Mouse (Mus musculus) lung, postnatal 36 days (tissue): ENCODE data around the gene Mtch2.
"Not testable (repeated sequence)": the region's sequence is repeated elsewhere in the genome, so short reads cannot be mapped to it uniquely, and the experiment has no call there.

Experiments used
- DNase-seq: peaks from one replicate; pipeline ENCODE4 v3.0.0; 2022; ENCODE audit warnings: mixed read lengths

The Mtch2 gene

DNA sequence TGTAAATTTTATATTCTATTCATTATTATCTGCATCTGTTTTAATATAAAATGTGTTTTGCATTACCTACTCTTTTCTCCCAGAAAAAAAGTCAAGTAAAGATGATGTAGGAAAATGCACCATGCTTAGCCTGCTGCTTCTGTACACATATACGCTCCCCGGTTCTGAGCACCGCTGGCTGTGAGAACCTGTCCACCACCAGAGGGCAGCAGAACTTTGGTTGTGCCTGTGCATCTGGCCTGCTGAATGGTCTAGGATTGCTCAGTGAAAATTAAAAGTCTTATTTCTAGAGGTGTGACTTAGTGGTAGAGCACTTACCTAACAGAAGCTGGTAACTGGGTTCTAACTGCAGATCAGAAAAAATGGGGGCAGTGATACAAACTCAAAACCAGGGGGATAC, 19.6 kb downstream of the Mtch2 start:
- DNase-seq = peak; percentile 92

DNA sequence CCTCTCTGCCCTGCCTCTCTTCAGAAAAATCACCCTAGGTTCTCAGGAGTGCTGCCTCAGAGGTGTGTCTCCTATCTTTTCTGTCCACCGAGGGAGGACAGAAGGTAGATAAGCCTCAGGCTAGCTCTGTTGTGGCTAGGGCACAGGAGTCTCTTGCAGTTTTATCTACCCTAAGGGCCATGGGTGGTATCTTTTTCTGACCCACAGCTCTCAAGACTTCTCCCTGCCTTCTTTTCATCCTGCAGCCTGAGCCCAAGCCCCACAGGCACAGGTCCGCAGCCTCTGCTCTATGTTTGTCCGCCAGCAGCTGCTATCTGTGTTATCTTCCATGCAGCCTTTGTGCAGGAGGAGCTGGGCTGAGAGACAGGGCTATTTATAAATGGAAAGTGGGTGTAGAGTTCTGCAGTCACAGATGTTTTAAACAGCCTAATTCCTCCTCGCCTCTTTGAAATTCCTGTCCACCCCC, 23.2 kb downstream of the Mtch2 start:
- peak; percentile 22 for DNase-seq

DNA sequence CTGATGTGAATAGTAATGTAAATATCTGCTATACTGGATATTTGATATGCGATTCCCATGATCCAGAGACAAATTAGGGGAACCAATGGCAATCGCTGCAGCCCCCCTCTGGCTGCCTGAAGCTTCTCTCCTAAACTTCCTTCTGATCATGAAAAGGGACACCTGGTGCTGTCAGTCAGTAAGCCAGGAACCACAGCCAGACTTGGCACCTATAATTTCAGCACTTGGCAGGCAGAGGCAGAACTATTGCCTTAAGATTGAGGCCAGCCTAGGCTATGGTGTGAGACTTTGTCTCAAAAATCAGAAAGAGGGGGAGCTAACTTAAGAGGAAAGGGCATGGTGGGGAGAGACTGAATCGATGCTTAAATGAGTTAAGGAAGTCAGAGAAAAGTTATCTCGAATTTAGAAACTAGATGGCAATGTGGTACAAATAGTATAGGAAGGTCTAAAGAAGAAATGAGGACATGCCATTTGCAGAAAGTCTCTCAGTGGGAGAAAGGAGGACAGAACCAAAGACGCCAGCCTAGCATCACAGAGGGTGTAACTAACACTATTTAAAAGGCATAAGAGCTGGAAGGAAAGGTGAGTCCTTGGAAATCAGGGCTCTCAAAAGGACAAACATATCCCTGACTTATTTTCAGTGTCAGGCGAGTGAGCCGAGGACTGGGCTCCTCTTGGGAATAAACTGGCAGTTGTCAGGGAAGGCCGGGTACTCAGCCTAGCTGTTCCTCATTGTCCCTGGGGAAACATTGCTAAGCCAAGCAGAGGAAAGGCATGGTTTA, 24.4 kb downstream of the Mtch2 start:
- peak; percentile 59 for DNase-seq

DNA sequence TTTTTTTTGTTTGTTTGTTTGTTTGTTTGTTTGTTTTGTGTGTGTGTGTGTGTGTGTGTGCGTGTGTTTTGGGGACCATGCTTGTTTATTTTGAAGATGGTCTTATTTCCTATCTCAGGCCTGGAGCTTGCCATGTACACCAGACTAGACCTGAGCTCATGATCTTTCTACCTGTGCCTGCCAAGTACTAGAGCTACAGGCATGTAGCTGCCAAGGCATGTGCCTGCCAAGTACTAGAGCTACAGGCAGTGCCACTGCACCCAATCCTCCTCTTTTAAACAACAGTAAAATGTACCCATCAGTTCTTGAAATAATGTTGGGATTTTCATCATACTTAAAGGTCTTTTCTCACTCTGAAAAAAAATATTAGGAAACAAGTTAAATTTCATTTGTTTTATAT, 27.1 kb downstream of the Mtch2 start:
- no peak for DNase-seq

DNA sequence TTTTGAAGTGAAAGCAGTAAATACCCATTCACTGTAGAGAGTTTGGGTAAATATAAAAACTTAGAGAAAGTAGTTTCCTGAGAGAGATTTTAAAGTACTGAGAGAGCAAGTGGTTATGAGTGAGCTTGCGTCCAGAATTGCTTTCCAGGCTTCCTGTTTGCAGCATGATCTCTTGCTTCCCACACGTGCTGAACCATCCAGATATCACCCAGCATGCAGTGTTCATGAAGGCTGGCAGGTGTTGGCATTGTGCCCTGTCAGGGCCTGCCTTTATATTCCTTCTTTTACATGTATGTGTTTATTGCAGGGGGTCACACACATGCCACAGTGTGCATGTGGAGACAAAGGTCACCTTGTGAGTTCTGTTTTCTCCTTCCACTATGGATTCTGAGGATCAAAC, 28.3 kb downstream of the Mtch2 start:
- no peak for DNase-seq

DNA sequence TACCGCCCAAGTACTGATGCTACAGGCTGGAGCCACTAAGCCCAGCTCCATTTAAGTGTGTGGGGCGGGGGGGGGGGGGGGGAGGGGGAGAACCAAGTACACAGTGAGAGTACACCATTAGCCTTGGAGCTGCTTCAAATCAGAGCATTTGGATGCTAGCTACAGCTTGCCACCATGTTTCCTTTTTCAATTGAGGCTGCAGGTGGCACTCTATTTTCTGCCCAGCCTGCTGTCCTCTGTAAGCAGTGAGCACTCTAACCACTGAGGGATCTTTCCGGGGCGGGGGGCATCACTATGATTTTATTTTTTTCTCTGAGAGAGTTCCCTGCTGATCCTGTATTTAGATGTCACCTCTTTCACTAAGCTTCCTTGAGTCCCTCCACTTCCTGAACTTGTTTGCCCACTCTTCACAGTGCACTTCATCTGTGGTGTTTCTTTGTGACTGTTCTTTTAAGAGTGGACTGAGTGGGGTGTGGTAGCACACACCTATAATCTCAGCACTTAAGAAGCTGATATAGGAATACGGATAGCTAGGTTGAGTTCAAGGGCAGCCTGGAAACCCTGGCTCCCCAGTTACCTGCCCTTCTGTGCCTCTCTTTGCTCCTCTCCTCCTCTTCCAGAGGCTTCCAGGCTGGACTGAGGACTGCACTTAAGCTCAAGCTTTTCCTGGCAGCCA, 30.8 kb downstream of the Mtch2 start:
- no peak for DNase-seq

DNA sequence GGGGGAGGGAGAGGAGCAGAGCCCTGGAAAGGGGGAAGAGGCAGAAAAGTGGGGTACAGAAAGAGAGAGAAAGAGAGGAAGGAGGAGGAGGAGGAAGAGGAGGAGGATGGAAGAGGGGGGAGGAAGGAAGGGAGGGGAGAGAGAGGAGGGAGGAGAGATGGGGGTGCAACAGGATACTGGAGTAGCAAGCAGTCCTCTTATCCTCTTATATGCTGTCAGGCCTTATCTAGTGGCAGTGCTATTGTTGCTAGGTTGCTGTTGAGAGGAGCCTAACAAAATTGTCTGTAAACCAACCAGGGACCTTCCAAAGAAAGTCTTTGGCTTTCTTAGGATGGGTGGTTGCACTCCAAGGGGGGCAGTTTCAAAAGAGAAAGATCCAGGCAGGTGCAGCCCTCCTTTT, 32.5 kb downstream of the Mtch2 start:
- DNase-seq = no peak

DNA sequence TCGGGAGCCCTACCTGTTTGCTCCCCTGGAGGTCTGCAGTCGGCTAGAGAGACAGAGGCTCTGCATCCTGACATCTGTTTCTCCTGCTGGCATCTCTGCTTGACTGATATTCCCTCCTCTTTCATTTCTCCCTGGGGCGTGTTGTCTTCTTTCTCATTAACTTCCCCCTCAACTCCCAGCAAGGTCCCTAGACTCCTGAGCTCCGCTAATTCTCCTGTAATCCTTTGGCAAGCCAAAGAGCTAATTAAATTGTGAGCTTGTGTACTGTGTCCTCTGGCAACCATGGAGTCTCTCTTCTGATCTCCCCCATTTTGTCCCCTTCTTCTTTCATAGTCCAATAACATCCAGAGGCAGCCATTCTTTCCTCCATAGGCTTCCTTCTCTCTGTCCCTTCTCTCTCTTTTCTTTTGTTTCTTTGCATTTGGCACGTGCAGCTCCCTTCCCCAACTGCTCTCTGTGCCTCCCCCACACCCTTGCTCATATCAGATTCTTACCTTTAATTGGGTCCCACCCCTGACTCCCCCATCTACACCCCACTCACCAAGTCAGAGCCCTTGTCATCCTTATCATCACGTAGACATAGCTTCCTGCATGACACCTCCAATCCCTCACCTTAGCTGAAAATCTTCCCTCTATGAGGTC, 33.3 kb downstream of the Mtch2 start:
- DNase-seq = no peak

DNA sequence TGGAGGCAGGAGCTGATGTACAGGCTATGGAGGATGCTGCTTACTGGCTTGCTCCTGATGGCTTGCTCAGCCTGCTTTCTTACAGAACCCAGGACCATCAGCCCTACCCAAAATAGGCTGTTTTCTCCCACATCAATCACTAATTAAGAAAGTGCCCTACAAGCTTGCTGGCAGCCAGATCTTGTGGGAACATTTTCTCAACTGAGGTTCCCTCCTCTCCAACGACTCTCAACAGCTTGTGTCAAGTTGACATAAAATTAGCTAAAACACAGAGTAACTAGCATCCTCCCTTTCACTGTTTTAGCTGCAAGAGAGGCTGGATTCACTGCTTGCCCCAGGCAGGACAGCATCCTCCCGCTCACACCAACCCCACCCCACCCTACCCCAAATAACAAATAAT, 34.9 kb downstream of the Mtch2 start:
- no peak for DNase-seq

DNA sequence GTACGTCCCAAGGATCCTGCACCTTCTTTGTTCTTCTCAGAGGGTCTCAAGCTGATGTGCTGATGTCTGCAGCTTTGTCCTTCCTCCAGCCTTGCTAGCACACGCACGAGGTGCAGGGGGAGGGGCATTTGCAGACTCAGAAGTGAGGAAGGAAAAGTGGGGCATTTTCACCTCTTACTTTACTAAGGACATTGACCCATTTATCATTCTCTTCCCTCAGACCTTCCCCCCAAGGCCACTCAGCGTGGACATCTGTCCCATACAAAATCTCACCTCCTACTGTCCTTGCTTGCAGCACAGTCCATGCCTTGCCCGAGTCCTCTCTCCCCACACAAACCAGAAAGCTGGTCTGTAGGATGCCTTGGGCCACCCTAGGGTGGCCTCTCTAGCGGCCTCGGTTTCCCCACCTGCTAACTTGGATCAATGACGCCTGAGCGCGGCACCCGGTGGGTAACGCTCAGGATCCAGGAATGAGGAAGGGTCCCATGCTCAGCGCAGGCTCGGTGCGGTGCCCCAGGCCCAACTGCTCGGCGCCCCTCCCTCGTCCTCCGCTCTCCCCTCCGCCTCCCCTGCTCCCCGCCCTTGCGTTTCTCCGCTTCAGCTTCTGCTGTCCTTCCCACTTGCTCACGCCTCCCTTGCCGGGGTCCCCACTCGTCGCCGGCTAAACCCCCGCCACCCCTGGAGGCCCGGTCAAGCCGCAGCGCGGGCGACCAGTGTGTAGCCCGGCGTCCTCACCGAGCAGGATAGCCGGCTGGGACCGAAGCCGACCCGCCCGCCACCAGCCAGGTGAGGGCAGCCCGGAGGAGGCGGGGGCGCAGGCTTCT, 38.5 kb downstream of the Mtch2 start, which contains the start of gene C1qtnf4:
Gene C1qtnf4, plus strand, starts transcription at position 643 of the 824 bp plus-strand sequence.
- DNase-seq = no peak

DNA sequence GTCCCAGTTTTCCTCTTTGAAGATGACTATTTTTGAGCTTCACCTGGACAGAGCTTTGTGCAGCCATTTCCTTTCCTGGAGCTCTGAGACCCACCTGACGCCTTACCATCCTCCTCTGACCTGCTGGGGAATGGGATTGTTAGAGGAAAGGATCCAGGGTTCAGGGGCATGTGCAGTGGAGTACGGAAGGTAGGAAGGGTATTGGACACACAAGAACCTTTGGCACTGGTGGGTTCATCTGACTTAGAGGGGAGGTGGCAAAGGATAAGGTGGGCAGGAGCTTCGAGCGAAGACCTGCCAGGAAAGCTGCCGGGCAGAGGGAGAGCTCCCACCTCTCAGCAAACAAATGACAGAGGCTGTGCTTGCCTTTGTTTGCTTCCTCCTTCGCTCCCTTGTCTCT, 39.5 kb downstream of the Mtch2 start:
- no peak for DNase-seq

DNA sequence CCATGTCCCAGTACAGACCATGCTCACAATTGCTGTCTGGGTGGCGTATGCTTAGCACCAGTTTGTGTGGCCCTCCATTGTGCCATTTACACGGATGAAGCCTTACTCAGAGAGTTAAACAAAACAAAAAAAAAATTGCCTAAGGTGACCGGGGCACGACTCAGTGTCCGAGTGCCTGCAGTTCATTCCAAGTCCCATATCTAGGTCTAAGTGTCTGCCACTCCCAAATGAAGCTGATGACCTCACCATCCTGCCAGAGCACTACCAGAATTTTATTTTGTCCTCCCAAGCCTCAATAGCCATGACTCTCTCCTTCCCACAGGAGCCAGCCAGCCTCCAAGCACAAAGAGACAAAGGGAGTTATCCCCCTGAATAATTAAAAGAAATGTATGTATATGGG, 40.7 kb downstream of the Mtch2 start:
- DNase-seq = no peak

DNA sequence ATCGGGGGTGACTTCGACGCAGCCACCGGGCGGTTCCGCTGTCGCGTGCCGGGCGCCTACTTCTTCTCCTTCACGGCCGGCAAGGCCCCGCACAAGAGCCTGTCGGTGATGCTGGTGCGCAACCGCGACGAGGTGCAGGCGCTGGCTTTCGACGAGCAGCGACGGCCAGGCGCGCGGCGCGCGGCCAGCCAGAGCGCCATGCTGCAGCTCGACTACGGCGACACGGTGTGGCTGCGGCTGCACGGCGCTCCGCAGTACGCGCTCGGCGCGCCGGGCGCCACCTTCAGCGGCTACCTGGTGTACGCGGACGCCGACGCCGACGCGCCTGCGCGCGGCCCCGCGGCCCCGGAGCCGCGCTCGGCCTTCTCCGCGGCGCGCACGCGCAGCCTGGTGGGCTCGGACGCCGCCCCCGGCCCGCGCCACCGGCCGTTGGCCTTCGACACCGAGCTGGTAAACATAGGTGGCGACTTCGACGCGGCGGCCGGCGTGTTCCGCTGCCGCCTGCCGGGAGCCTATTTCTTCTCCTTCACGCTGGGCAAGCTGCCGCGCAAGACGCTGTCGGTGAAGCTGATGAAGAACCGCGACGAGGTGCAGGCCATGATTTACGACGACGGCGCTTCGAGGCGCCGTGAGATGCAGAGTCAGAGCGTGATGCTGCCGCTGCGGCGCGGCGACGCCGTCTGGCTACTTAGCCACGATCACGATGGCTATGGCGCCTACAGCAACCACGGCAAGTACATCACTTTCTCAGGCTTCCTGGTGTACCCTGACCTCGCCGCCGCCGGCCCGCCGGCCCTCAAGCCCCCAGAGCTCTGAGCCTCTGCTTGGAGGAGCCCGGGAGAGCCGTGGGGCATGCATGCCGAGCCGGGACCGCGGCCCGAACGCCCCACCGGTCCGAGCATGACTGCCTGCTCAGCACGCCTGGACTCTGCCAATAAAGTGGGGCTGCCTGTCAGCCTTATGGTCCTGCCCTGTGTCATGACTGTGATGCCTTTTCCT, 42.9 kb downstream of the Mtch2 start:
- peak; percentile 33 for DNase-seq

DNA sequence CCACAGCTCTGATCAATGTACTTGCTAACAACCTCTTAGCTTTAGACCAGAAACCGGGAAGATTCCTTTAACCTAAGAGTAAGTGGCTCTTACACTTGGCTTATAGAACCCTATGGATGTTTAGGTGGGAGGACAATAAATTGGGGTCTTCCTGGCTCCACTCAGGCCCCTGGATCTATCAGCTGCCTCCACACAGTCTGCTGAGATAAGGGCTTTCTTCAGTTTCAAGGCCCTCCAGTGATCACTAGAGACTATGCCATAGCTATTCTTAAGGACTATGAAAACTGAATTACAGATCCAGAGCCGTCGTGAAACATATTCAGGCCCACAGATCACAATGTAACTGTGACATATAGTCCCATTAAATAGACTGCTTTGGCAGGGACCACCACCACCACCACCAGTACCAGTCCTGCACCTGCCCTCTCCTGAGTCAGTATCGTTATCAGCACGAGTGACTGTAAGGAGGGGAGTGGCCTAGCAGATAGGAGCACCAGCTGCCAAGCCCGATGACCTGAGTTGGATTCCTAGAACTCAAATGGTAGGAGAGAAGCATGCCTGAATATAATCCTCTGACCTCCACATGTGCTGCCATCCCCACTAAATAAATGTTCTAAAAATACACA, 46.8 kb downstream of the Mtch2 start:
- no peak for DNase-seq

DNA sequence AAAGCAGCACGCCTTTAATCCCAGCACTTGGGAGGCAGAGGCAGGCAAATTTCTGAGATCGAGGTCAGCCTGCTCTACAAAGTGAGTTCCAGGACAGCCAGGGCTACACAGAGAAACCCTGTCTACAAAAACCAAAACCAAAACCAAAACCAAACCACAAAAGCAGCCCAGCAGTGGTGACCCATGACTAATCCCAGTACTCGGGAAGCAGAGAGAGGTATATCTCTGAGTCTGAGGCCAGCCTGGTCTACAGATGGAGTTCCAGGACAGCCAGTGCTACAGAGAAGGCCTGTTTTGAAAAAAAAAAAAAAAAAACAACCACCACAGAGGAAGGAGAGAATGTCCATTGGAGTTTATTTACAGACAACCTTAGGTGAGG, 47.3 kb downstream of the Mtch2 start:
- DNase-seq = not testable (repeated sequence)

DNA sequence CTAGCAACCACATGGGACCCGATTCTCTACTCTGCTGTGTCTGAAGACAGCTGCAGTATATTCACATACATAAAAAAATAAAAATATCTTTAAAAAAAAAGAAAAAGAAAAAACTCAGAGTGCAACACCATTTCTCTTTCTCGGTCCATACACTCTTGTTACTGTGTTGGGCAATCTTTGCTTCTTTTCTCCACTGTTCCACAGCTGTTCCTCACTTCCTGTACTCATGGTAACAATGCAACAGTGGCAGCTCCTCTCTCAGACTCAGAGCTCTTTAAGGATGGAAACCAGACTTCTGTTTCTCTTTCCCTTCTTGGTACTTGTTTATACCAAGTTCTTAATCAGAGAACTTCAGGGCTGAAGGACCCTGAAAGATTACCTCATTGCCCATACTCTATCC, 56.4 kb downstream of the Mtch2 start:
- DNase-seq = no peak

DNA sequence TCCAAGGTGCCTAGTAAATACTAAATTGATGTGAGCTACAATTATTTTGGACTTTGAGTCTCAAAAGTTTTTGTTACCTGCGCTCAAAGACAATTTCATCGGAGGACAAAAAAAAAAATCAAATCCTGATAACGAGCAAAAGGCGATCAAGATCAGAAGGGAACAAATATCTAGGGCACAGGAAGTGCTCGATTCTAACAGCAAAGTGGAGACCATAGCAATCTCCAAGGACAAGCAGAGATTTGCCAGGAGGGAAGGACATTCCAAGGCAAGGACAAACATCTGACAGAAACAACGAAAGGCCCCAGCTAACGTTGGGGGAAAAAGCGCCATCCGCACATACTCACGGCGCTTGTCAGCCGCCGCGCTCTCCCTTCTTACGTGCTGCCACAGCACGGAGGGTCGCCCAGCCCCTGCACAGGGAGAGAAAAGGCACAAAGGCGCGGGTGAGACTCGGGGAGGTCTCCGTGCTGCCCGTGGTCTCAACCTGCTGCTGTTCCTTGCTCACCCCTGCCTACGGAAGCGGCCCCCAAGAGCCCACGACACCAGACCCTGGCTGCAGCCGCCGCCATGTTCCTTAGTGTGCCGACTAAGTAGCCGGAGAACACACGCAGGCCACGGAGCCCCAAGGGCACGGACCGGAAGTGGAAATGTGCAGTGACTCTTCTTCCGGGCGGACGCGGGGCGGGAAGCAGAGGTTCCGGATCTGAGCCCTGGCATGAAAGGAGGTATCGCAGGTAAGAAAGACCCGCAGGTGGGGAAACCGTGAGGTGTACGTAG, 57.3 kb downstream of the Mtch2 start, which contains the start of the genes Kbtbd4 and Ndufs3:
Gene Kbtbd4, plus strand, starts transcription at position 665 of the 780 bp plus-strand sequence.
Gene Ndufs3, minus strand, starts transcription at position 752 of the 780 bp plus-strand sequence.
- peak; percentile 90 for DNase-seq

DNA sequence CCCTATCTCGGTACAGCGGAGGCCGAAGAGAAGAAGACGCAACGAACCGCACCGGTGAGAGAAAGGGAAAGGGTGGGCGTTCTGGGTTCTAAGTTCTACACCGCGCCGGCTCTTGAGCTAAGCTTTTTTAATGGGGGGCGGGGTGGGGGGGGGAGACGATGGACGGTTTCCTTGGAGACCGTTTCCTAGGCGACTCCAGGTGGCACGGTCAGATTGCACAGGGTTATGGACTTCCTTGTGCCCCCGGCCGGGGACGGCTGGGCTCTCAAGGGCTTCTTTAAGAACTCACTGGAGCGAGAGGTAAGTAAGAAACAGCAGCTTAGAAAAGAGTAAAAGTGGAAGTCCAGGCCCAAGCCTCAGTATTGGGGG, 57.9 kb downstream of the Mtch2 start:
- no peak for DNase-seq

DNA sequence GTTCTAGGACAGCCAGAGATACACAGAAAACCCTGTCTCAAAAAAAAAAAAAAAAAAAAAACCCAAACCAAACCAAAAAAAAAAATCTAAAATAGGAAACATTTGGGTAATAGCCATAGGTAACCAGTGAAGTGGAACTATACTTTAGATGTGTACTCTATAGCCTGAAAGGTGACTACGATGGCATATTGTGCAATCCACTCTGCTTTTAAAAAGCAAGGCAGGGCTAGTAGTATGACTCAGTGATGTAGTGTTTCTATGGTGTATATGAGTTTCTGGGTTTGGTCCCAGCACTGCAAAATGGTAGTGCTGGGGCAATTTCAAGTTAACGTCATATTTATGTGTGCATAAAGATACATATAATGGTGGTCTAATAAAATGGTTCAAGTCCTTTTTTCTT, 59.8 kb downstream of the Mtch2 start:
- no peak for DNase-seq

DNA sequence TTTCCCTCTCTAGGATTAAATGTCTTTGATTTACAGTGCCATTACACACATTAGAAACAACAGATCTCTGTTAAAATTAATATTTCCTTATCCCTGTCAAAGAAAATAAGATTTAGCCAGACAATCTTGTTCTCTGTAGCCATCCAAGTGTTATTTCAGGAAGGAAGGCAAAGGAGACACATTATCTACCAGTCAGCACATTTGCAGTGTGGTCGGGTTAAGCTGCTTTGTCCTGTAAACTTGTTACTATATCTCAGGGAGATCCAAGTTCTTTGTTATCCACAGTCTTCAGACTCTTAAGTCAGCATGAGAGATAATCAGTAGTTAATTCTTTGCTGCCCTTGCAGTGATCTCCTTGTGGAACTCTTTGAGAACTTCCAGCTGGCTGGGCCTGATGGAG, 63.9 kb downstream of the Mtch2 start:
- DNase-seq = no peak
